17 mouse cellular contexts compared by ENCODE assay signal in the genomic region with DNA sequence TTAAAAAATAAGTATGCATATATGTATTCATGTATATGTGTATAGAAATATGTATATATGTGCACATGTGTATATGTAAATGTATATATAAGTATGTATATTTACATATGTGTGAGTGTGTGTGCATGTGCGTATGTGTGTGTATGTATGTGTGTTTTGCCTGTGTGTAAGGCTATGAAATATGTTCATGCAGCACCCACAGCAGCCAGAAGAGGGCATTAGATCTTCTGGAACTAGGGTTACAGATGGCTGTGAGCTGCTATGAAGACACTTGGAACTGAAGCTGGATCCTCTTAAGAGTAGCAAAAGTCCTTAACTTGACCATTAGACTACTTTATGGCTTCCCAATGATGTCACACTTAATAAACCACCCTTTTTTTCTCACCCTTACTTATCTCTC.
A peak's percentile ranks its signal among the peaks of the same experiment; 100 is the strongest.
DNase-seq lines count a peak whose midpoint lies in the region; ATAC-seq and TF ChIP-seq lines count a peak whose summit lies in the region.
"Had no signal": no experiment of that assay in that cellular context is flagged by ENCODE, and none has a peak within 500 bp of the region (broad histone marks: within the 10 kb centered on the region; RNA-seq: fewer than 3 reads in every experiment).

No protein-coding gene starts in this region.

- no peaks in the 10 kb centered on the region for H3K36me3 ChIP-seq in midbrain, embryonic 15.5 days (replicated peaks)
- H3K36me3 ChIP-seq: forebrain, embryonic 10.5 days; limb, embryonic 12.5 days; neural tube, embryonic 13.5 days had no signal

- intact Hi-C loops in gastrocnemius, adult 2 months (cut with DNase I): no loop called here

- H3K4me2 ChIP-seq in midbrain, embryonic 15.5 days: no peak overlapping the region
- H3K4me2 ChIP-seq: limb, embryonic 12.5 days; neural tube, embryonic 13.5 days had no signal

- no peak overlapping the region for H3K4me3 ChIP-seq in gastrocnemius, adult 2 months
- H3K4me3 ChIP-seq in midbrain, embryonic 15.5 days: no peak overlapping the region
- H3K4me3 ChIP-seq: forebrain, embryonic 10.5 days; limb, embryonic 12.5 days; neural tube, embryonic 13.5 days had no signal

- no peak for DNase-seq in gastrocnemius, adult 2 months
- no peak for DNase-seq in gastrocnemius, postnatal 10 days
- peak; percentile 38 for DNase-seq in lung, postnatal 36 days
- DNase-seq in lung, postnatal 4 days: no peak
- peak; percentile 11 to 16 for DNase-seq in thymus, postnatal 36 days
- DNase-seq: adrenal gland, adult 2 months; embryo, embryonic 11 days; gastrocnemius, postnatal 36 days; heart, postnatal 10 days; right cerebral cortex, postnatal 25 days had no signal

- no peaks in the 10 kb centered on the region for H3K27me3 ChIP-seq in midbrain, embryonic 15.5 days (replicated peaks)
- H3K27me3 ChIP-seq: limb, embryonic 12.5 days; neural tube, embryonic 13.5 days had no signal

- peak; percentile 42; the same call in 1 of the 2 replicates for ATAC-seq in common myeloid progenitor, adult 5-6 weeks (replicated peaks; ENCODE audit: low read depth, poor library complexity, severe bottlenecking)
- no peak for ATAC-seq in erythroblast, adult 5-6 weeks (replicated peaks; ENCODE audit: low FRiP score, poor library complexity, severe bottlenecking)
- no peak for ATAC-seq in midbrain, embryonic 15.5 days (replicated peaks)
- ATAC-seq: inflammation-experienced regulatory T-cells, adult 6 months had no signal

- no peaks in the 10 kb centered on the region for H3K4me1 ChIP-seq in midbrain, embryonic 15.5 days
- H3K4me1 ChIP-seq: forebrain, embryonic 10.5 days; limb, embryonic 12.5 days; neural tube, embryonic 13.5 days had no signal

- no peak overlapping the region for H3K9ac ChIP-seq in midbrain, embryonic 15.5 days
- H3K9ac ChIP-seq: limb, embryonic 12.5 days; neural tube, embryonic 13.5 days had no signal

- TF ChIP-seq CTCF in gastrocnemius, adult 2 months (IDR thresholded peaks at IDR 0.05): peak; percentile 29; the same call in 1 of the 2 replicates

- no peaks in the 10 kb centered on the region for H3K9me3 ChIP-seq in midbrain, embryonic 15.5 days
- H3K9me3 ChIP-seq: forebrain, embryonic 10.5 days; limb, embryonic 12.5 days; neural tube, embryonic 13.5 days had no signal

- no peak overlapping the region for H3K27ac ChIP-seq in gastrocnemius, adult 2 months
- no peak overlapping the region for H3K27ac ChIP-seq in midbrain, embryonic 15.5 days
- H3K27ac ChIP-seq: forebrain, embryonic 10.5 days; limb, embryonic 12.5 days; neural tube, embryonic 13.5 days had no signal

- 95% methylated on average over 1 of the region's 1 CpGs for WGBS in midbrain, embryonic 15.5 days

Comparison
In these comparisons a context has a peak if more than half of its experiments do, and no peak if none do; other contexts are left out.
1. DNase-seq: peak in lung, postnatal 36 days (single experiment) and thymus, postnatal 36 days (2 of 2); none in gastrocnemius, adult 2 months (single experiment), gastrocnemius, postnatal 10 days (single experiment) and lung, postnatal 4 days (0 of 2).